Mouse (Mus musculus) CD4-positive, CD25-positive, alpha-beta regulatory T cell, adult 4 months (primary cell): Measurements from ENCODE around the gene Rab14. TPM values are rescaled to one million over a fixed set of nuclear protein-coding genes. Genes with fewer than 3 reads are reported as not detected.

Source experiments
- ATAC-seq: one replicate; pipeline ENCODE4 v1.8.0; 2017
- polyA plus RNA-seq, 2 experiments: library from polyadenylated mRNA; unstranded; fragments of 100-300 nt; shearing (Covaris generic); gene quantifications; one replicate each; pipeline ENCODE4 v1.2.1; 2017

Gene Rab14
- polyA plus RNA-seq, 2 experiments from 2014 or later, result 86.1 to 124 TPM

- peak; percentile 51 for ATAC-seq
These were observed 46.9 kb downstream of the Rab14 start for GRCm38 (mm10) chr2:35153844-35154554.

- ATAC-seq, result no peak
These were observed 47.7 kb downstream of the Rab14 start for GRCm38 (mm10) chr2:35153179-35153578.

GRCm38 (mm10) chr2:35151303-35151882, 49.5 kb downstream of the Rab14 start:
- ATAC-seq, result no peak

GRCm38 (mm10) chr2:35148806-35149205, 52.1 kb downstream of the Rab14 start:
- no peak for ATAC-seq

GRCm38 (mm10) chr2:35141673-35142072, 59.2 kb downstream of the Rab14 start:
- ATAC-seq, result no peak

GRCm38 (mm10) chr2:35138576-35138975, 62.3 kb downstream of the Rab14 start:
- no peak for ATAC-seq

GRCm38 (mm10) chr2:35133891-35134290, 67.0 kb downstream of the Rab14 start:
- ATAC-seq, result no peak

GRCm38 (mm10) chr2:35132662-35133055, 68.3 kb downstream of the Rab14 start:
- ATAC-seq, result no peak

- ATAC-seq, result peak; percentile 99
These were observed 68.8 kb downstream of the Rab14 start for GRCm38 (mm10) chr2:35131991-35132661.

- ATAC-seq, result no peak
These were observed 69.4 kb downstream of the Rab14 start for GRCm38 (mm10) chr2:35131491-35131890.

Other genes starting within 250 kb of the Rab14 start
- gene Traf1, start 239.3 kb downstream of the Rab14 start, polyA plus RNA-seq, result 100 to 1,000 TPM; 300 to 441 TPM
- under 1 TPM; 0.10 to 0.44 TPM for gene Hc, start 139.7 kb downstream of the Rab14 start, polyA plus RNA-seq
- gene AI182371, start 99.6 kb downstream of the Rab14 start, polyA plus RNA-seq, result under 1 TPM; 0.73 to 0.87 TPM
- gene Cntrl, start 91.6 kb downstream of the Rab14 start, polyA plus RNA-seq, result 100 to 1,000 TPM; 161 to 175 TPM
- 10 to 100 TPM; 27.3 to 33.1 TPM for gene Gsn, start 55.3 kb upstream of the Rab14 start, polyA plus RNA-seq
- 1 to 10 TPM; 2.6 to 3.6 TPM for gene Stom, start 135.9 kb upstream of the Rab14 start, polyA plus RNA-seq
- gene 4930568D16Rik, start 166.6 kb upstream of the Rab14 start, polyA plus RNA-seq, result not detected
- gene 4930402F06Rik, start 196.1 kb upstream of the Rab14 start, polyA plus RNA-seq, result not detected